Mouse (Mus musculus): ENCODE measurements around the gene Uxs1. TPM values are rescaled to one million over a fixed set of nuclear protein-coding genes. Genes with fewer than 3 reads are reported as not detected.

The Uxs1 gene
- polyA plus RNA-seq, 1 experiment = 11.4 TPM

- H3K4me1 ChIP-seq (ENCODE audit: control insufficient read depth, insufficient read depth, low read length) = no peaks in the 10 kb centered on the region
- 58% methylated on average over 7 of the region's 7 CpGs for WGBS
- TF ChIP-seq CTCF (IDR thresholded peaks at IDR 0.05; ENCODE audit: insufficient read depth, low read length) (no peak), POLR2A (IDR thresholded peaks at IDR 0.05; ENCODE audit: borderline replicate concordance, extremely low read depth, low read depth, low read length) (no peak)
- peak; percentile 14 for DNase-seq
- no peak overlapping the region for H3K4me3 ChIP-seq (replicated peaks; ENCODE audit: extremely low read depth, low read depth, low read length)
Observed at GRCm38 (mm10) chr1:43717967-43718366, 109.6 kb downstream of the Uxs1 start.

GRCm38 (mm10) chr1:43714841-43715240, 112.8 kb downstream of the Uxs1 start:
- TF ChIP-seq CTCF (IDR thresholded peaks at IDR 0.05; ENCODE audit: insufficient read depth, low read length) = no peak
- no peak for TF ChIP-seq POLR2A (IDR thresholded peaks at IDR 0.05; ENCODE audit: borderline replicate concordance, extremely low read depth, low read depth, low read length)
- Histone ChIP-seq H3K4me1 (ENCODE audit: control insufficient read depth, insufficient read depth, low read length) (no peaks in the 10 kb centered on the region), H3K4me3 (replicated peaks; ENCODE audit: extremely low read depth, low read depth, low read length) (no peak overlapping the region)
- DNase-seq = no peak
- 36% methylated on average over 2 of the region's 2 CpGs for WGBS

GRCm38 (mm10) chr1:43698577-43699000, 129.0 kb downstream of the Uxs1 start:
- Histone ChIP-seq H3K4me3 (replicated peaks; ENCODE audit: extremely low read depth, low read depth, low read length) (no peak overlapping the region), H3K4me1 (ENCODE audit: control insufficient read depth, insufficient read depth, low read length) (no peaks in the 10 kb centered on the region)
- TF ChIP-seq CTCF (IDR thresholded peaks at IDR 0.05; ENCODE audit: insufficient read depth, low read length) (no peak), POLR2A (IDR thresholded peaks at IDR 0.05; ENCODE audit: borderline replicate concordance, extremely low read depth, low read depth, low read length) (no peak)
- no peak for DNase-seq
- 19% methylated on average over 4 of the region's 4 CpGs for WGBS

Other genes starting within 250 kb of the Uxs1 start
- gene 1500015O10Rik, start 97.2 kb downstream of the Uxs1 start, polyA plus RNA-seq (2012; rRNA removed) = 0.84 and 1.3 TPM in 2 replicates
- gene Tpp2, start 105.8 kb upstream of the Uxs1 start, polyA plus RNA-seq (2012; rRNA removed) = 4.7 and 8.4 TPM in 2 replicates
- not detected in 2 replicates for gene Mettl21c, start 192.2 kb upstream of the Uxs1 start, polyA plus RNA-seq (2012; rRNA removed)
- gene Gm8251, start 234.1 kb upstream of the Uxs1 start, polyA plus RNA-seq (2012; rRNA removed) = not detected in 2 replicates

Measured in lung, adult 2 months (tissue).